Mouse (Mus musculus): ENCODE results near the gene Nutf2-ps1.
"Not testable (repeated sequence)": the region's sequence is repeated elsewhere in the genome, so short reads cannot be mapped to it uniquely, and the experiment has no call there.

The Nutf2-ps1 gene

GRCm38 (mm10) chr19:53588968-53589367, at the start of gene Nutf2-ps1:
Nutf2-ps1 (minus strand) TSS chr19:53589068.
- not testable (repeated sequence) for DNase-seq (ENCODE audit: low spot score in 2 of 2)

GRCm38 (mm10) chr19:53638041-53638440, 49.2 kb upstream of the Nutf2-ps1 start:
- no peak for DNase-seq (ENCODE audit: low spot score in 2 of 2)

DNA sequence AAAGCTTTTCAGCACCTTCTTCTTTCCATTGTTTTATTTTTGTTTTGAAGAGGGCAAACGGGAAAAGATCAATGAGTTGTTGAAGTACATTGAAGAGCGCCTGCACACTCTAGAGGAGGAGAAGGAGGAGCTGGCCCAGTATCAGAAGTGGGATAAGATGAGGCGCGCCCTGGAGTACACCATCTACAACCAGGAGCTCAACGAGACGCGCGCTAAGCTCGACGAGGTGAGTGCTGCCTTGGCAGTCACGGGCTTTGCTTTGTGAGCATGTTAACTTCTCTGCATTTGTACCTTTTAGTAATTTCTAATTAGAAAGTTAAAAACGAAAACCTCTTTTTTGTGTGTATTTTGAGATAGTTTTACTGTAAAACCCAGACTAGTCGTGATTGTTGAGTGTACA, 32.8 kb upstream of the Nutf2-ps1 start:
- no peak for DNase-seq (ENCODE audit: low spot score in 2 of 2)

GRCm38 (mm10) chr19:53608921-53609320, 20.1 kb upstream of the Nutf2-ps1 start:
- no peak for DNase-seq (ENCODE audit: low spot score in 2 of 2)

DNA sequence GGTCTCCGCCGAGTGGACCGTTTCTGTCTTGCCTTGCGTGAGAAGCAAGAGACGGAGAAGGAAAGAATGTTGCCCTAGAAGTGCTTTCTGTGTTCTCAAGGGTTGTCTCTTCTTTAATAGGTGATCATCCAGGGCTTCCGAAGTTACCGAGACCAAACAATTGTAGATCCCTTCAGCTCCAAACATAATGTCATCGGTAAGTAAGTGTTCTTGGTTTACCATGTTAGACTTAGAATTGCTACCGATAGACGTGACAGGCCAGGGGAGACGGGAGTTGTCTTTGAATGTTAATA, 12.4 kb upstream of the Nutf2-ps1 start:
- no peak for DNase-seq (ENCODE audit: low spot score in 2 of 2)

DNA sequence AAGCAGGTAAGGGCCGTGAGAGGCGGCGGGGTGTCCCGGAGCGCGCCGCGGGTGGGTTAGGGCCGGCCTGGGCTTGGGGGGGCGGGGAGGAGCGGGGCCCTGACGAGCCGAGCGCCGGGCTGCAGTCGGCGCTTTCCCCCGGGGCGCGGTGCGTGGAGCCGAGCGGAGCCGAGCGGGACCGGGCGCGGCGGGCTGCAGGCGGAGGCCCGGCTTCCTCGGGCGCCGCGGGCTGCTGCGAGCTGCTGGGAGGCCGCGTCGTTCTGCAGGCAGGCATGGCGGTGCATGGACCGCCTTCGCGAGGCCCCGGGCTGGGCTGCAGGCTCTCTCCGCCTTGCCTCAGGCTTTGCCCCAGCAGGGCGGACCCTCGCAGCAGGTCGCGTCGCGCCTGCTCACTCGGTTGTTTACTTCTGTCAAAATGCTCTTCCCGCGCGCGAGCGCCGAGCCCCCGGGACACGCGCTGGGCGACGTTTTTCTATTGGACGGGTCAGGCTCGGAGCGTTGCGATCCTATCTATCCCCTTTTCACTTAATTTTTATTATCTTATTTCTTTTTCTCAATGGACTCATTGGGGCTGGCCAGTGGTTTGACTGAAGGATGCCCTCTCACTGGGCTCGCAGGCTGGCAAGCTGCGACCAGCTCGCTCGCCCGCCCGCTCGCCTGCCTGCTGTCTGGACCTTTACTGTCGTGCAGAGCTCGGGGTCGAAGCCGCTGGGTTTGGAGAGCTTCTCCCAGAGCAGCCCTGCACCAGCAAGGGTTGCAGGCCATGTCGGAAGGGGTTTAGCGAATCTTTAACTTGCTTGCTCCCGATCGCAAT, 11.9 kb upstream of the Nutf2-ps1 start:
- peak; percentile 45 to 68 for DNase-seq (ENCODE audit: low spot score in 2 of 2)

DNA sequence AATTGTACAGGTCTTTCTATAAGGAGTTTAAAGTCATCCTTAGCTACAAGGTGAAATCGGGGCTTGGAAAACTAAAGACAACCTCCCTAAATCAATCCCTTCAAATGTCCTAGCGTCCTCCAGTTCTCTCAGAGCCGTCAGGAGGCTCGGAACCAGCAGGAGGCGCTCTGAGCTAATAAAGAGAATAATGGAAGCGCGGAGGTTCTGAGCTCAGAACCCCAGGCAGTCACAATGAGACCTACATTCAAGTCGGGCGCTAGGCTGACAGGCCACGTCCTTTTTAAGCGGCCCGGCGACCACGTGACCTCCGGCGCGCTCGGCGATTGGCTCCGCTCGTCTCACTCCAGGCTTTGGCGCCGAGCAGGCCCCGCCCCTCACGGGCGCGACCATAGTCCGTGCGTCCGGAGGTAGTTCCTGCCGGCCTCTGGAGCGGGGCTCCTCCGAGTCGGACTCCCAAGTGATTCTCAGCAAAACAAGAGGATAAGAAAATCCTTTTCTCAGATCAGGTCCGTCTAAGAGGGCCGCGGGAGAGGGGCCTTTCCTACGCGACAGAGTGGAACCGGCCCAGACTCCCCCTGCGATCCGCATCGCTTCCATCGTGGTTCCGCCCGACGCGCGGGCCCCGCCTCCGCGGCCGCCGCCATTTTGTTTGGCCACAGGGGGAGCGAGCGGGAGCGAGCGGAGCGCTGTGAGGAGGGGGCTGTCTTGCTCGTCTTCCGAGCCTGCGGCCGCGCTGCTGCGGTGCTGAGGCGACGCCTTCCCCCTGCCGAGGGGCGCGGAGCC, 11.1 kb upstream of the Nutf2-ps1 start, which contains the start of gene Smc3:
Smc3 (plus strand) TSS at position 642 of the 783 bp plus-strand sequence.
- peak; percentile 98 to 99 for DNase-seq (ENCODE audit: low spot score in 2 of 2)

DNA sequence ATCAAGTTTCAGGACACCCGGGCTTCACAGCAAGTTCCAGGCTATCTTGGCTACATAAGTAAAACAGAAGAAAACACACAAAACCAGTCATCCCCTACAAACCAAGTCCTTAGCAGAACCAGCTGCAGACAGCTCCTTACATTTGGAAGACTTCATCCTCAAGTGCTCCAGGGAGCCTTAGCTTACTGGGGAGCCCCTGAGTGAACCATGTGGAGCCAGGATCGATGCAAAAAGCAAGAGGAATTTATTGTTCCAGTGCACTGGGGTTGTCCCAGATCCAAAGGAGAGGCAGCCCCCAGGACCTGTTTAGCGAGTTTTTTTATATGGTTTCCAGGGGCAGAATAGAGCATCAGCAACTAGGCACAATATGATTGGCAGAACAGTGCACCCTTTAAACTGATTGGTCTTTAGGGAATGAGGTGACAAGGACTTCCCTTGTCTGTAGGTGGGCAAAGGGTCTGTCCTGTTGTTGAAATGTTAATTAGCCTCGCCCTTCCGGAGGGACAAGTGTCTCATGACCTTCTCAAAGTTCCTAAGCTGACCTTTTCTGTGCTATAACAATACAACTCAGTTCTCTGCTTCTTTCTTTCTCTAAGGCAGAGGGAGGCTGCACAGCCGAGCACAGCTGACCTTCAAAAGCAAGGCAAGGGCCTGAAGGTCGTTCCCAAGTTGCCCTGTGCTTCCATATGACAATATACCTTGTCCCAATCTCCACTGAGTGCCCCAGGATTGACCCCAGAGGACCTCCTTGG, 8.0 kb upstream of the Nutf2-ps1 start:
- DNase-seq (ENCODE audit: low spot score in 2 of 2) = no peak

GRCm38 (mm10) chr19:53587686-53588085, 1.2 kb downstream of the Nutf2-ps1 start:
- not testable (repeated sequence) for DNase-seq (ENCODE audit: low spot score in 2 of 2)

GRCm38 (mm10) chr19:53580271-53580670, 8.6 kb downstream of the Nutf2-ps1 start:
- not testable (repeated sequence) for DNase-seq (ENCODE audit: low spot score in 2 of 2)

- peak in 1 of 2 experiments; percentile 56 for DNase-seq (ENCODE audit: low spot score in 2 of 2)
Measured at GRCm38 (mm10) chr19:53578597-53579252, 10.1 kb downstream of the Nutf2-ps1 start.

DNA sequence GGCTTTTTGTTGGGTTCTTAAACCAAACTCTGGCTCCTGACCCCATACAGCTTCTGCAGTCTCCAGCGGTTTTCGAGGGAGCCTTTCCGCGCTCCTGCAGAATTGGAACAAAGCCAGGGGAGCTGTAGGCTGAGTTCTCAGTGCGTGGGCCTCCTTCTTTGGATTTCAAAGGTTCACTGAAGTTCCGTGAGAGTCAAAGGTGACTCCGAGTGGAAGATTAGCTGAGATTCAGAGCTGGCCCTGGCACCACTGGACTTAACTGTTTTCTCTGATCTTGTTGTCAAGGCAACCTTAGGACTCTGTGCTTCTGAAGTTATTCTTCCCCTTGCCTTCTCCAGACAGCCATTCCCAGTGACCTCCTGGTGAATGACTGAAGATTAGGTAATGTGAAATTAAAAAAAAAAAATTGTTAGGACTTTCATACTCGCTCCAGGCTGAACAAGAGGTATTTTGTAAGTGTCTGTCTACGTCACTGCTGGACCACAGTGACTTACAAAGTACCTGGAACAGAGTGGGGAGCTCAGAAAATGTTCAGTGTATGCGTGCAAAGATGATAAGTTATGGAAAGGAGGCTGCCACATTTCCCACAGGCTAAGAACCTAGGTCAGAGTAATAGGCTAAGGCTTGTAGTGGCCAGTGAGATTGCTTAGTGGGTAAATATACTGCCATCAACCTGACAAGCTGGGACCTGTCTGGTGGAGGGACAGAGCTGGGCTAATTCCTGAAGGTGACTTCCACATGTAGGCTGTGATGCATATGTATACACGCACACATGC, 11.7 kb downstream of the Nutf2-ps1 start:
- no peak for DNase-seq (ENCODE audit: low spot score in 2 of 2)

- DNase-seq (ENCODE audit: low spot score in 2 of 2) = no peak
Measured at GRCm38 (mm10) chr19:53576061-53576460, 12.8 kb downstream of the Nutf2-ps1 start.

DNA sequence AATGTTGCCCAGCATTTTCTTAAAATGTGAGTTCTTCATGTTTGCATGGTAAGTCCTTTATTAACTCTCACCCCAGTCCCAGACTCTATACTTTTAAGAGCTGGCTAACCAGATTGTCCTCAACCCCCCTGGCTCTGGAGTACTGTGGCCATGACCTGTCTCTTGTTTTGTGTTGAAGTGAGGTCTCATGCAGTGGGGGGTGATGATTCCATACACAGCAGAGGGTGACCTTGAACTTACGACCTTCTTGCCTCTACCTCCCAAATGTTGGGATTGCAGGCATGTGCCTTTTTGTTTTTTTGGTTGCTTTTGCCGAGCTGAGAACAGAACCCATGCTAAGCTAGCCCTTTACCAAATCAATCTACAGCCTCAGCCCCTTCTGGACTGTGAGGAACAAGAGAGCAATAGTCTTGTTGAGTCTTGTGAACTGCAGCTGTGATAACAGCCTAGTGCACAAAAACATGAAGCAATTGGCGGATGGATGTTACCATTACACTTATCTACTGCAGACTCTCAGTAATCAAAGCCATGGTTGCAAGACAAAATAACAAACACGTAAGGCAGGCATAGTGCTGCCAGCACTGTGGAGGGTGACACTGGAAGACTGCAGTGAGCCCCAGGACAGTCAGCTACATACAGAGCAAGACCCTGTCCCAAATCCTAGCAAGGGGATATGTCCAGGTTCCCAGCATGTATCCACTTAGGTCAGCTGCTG, 13.4 kb downstream of the Nutf2-ps1 start:
- DNase-seq (ENCODE audit: low spot score in 2 of 2) = no peak

DNA sequence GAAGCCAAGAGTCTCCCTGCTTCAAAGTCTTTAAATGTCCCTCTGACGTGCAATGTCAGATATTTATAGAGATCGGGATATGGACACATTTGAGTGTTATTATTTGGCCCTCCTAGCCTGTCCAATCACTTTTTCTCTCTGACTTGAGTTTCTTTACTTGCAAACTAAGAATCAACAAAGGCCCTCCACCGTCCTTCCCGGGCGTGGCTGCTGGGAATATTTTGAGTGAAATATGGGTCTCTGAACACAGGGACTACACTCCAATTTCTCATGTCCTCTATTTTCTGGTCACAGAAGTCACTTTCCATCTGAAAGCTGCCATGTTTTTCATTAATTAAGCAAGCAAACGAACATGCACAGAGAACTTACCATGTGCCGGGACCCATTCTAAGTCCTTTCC, 14.3 kb downstream of the Nutf2-ps1 start:
- DNase-seq (ENCODE audit: low spot score in 2 of 2) = no peak

- DNase-seq (ENCODE audit: low spot score in 2 of 2) = no peak
Measured at GRCm38 (mm10) chr19:53574131-53574530, 14.7 kb downstream of the Nutf2-ps1 start.

DNA sequence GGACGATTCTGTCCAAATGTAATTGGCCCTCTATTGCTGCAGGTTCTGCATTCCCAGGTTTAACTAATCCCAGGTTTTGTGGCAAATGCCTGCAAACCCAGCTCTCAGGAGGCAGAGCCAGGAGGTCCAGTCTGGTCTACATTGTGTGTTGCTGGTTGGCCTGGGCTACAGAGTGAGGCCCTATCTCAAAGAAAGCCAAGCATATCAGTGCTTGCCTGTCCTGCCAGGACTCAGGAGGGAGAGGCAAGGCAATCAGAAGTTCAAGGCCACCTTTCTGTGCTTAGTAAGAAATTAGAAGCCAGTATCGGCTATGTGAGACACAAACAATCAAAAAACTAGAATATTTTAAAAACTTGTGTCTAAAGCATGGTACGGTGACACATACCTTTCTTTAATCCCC, 15.7 kb downstream of the Nutf2-ps1 start:
- DNase-seq (ENCODE audit: low spot score in 2 of 2) = no peak

DNA sequence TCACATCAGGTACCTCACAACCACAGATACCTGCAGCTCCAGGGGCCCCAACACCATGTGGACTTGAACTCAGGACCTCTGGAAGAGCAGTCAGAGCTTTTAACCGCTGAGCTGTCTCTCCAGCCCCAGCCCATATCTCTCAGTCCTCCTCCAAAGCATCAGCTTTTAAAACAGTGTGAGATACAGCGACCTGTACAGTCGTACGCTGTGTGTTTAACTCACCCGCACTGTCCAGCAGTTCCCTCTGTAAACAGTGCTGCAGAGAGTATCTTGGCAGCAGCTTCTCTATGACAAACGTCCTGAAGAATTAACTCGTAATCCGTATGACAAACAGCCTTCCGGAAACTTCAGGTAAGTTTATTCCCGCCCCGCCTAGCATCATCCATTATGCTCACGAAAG, 16.3 kb downstream of the Nutf2-ps1 start:
- no peak for DNase-seq (ENCODE audit: low spot score in 2 of 2)

- DNase-seq (ENCODE audit: low spot score in 2 of 2) = no peak
Measured at GRCm38 (mm10) chr19:53571501-53572428, 17.1 kb downstream of the Nutf2-ps1 start.

Data from frontal cortex, postnatal 10 days (tissue).